Mouse (Mus musculus) cerebellum, adult 18-20 months (tissue): ENCODE measurements around the gene Brms1.

Source experiments
- DNase-seq, 2 experiments: peaks; one replicate each; pipeline ENCODE4 v3.0.0; 2021

The Brms1 gene

DNA sequence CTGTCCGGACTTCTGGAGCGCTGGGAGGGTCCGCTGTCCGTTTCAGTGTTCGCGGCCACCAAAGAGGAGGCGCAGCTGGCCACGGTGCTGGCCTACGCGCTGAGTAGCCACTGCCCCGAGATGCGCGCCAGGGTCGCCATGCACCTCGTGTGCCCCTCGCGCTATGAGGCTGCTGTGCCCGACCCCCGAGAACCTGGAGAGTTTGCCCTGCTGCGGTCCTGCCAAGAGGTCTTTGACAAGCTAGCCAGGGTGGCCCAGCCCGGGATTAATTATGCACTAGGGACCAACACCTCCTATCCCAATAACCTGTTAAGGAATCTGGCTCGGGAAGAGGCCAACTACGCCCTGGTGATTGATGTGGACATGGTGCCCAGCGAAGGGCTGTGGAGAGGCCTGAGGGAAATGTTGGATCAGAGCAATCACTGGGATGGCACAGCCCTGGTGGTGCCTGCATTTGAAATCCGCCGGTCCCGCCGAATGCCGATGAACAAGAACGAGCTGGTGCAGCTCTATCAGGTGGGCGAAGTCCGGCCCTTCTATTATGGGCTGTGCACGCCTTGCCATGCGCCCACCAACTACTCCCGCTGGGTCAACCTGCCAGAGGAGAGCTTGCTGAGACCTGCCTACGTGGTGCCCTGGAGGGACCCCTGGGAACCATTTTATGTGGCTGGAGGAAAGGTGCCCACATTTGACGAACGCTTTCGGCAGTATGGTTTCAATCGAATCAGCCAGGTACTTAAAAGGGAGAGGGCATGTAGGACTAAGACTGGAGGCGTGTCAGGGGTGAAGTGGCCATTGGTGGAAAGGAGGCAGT, 1.6 kb upstream of the Brms1 start:
- peak in 1 of 2 experiments; percentile 39 for DNase-seq

DNA sequence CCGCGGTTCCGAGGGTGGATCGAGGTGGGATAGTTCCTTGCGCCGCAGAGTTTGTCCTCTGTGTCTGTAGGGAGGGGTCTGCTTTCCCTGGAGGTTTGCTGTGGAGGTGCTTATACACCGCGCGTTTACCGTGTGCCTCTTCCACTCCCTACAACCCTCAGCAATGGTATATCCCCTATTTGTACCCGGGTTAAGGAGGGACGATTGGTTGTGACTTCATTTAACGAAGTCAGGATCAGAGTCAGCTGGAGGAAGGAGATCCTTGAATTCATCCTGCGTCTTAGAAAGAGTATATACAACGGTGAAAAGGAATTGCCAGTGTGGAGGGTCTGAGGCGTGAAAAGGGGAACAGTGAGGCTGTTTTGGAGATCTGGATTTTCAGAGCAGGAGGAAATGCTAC, 434 bp downstream of the Brms1 start:
- DNase-seq, result no peak

DNA sequence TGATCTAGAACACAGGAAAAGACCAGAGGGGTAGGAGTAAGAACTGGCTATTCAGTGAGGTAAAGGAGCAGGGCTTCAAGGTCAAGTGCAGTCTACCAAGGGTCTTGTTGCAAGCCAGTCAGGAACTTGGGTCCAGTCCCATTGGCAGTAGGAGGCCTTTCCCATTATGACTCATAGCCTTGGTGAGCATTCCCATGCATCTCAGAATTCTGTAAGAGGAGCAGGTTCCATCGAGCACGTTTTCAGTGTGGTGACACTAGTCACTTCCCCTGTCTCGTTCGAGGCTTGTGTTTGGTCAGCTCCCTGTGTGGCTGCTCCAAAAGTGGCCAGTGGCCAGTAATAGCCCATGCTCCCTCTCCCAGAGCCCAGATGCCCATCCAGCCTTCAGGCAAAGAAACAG, 4.4 kb downstream of the Brms1 start:
- DNase-seq, result no peak

DNA sequence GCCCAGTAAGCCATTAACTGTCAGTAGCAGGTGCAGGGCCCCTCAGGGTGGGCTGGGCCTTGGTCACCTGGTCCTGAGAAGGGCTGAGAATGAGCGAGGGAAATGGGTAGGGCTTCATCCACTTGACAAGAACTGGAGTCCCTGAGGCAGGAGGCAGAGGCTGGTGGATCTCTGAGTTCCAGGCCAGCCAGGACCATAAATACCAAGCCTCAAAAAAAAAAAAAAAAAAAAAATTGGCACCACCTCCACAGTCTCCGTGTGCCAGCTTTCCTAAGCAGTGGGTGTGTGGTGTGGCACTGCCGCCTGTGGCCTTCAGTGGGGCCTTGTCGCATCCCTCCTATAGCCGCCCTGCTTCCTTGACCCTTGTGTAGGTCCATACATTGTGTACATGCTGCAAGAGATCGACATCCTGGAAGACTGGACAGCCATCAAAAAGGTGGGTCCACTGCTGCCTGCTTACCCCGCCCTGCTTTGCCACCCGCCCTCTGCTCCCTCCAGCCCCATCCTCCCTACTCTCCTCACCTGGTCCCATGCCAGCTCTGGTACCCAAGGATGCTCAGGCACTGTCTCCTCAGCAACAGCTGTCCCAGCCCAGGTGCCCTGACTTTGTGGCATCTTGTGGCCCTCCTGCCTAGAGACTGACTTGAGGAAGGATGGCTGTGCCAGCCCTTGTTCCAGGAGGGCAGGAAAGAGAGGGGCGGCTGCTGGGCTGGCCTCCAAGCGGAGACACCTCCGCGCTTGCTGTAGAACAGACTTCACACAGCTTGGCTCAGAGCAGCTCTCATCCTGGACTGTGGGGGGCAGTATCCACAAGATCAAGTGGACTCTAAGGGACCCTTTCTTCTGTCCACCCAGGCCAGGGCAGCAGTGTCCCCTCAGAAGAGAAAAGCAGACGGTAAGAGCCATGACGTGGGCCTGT, 7.2 kb downstream of the Brms1 start:
- no peak for DNase-seq

DNA sequence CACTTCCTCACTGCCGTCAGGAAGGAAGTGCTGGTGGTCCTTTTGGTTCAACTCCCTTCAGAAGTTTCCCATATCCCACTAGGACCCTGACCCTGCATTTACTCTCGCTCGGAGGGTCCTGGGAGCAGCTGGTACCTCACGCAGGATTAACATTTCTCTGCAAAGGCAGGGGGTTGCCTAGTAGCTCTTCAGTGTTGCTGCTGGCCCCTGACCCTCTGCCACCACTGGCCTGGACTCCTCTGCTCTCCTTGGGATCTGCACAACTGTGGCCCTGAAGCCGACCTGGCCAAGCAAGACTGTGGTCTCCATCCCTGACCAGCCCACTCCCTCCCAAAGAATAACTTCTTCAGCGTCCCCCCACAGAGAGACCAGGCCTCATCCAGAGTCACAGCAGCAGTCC, 8.2 kb downstream of the Brms1 start:
- no peak for DNase-seq

DNA sequence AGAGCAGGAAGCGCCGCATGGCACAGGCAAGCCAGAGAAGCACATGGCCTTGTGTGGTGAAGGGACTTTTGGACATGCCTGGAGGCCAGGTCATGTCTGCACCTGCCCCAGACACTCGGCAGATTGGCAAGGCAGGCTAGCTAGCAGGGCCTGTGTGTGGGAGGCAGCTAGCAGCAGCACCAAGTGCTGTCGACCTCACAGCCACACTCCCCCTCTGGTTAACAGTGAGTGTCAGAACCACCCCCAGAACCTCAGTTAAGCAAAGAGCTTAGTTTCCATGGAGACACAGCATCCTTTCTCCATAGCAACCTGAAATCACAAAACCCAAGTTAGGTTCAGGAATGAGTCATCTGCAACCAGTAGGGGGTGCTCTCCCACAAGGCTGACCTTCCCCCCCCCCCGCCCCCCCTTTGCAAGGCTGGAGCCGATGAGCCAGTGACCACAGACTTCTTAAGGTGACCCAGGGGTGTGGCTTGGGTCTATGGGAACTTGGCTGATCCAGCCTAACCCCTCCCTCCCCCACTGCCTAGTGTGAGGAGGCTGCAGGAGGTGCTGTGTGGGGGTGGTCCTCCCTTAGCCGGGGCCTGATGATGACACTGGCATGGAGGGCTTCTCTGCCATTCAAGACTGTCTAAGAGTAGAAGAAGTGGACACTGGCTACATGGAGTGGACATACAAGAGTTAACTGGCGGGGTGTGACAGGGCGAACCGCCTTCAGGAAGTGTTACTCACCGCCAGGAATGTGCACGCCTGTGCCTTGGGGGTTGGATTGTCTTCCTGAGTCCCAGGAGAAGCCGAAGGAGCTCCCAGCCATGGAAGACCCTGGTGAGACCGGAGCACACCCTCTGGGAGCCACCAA, 9.1 kb downstream of the Brms1 start, which contains the start of gene Rin1:
Gene Rin1, plus strand, starts transcription at position 435 of the 859 bp plus-strand sequence.
- DNase-seq, result peak; percentile 44 to 55

DNA sequence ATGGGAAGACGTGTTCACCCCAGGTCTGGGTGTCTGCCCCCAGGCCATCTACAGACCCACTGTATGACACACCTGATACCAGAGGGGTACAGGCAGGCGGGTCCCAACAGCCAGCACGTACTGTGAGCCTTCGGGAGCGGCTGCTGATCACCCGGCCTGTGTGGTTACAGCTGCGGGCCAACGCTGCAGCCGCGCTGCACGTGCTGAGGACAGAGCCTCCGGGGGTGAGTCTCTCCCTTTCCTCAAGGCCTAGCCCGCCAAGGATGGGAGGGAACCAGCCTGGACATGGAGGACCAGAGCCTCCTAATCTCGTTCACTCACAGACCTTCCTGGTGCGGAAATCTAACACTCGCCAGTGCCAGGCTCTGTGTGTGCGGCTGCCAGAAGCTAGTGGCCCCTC, 9.9 kb downstream of the Brms1 start:
- peak in 1 of 2 experiments; percentile 43 for DNase-seq

DNA sequence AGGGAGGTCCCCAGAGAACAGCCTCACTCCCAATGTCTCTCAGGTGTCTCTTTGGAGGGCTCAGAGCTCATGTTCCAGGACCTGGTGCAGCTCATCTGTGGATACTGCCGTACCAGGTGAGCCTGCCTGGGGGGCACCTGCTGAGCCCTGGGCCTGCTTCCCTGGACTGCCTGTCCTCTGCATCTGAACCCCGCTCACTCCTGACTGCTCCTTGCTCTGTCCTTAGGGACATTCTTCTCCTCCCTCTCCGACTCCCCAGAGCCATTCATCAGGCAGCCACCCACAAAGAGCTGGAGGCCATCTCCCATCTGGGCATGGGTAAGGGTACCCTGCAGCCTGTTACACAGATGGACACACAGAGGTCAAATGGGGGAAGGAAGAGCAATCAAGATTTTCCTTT, 10.4 kb downstream of the Brms1 start:
- DNase-seq, result peak in 1 of 2 experiments; percentile 38

DNA sequence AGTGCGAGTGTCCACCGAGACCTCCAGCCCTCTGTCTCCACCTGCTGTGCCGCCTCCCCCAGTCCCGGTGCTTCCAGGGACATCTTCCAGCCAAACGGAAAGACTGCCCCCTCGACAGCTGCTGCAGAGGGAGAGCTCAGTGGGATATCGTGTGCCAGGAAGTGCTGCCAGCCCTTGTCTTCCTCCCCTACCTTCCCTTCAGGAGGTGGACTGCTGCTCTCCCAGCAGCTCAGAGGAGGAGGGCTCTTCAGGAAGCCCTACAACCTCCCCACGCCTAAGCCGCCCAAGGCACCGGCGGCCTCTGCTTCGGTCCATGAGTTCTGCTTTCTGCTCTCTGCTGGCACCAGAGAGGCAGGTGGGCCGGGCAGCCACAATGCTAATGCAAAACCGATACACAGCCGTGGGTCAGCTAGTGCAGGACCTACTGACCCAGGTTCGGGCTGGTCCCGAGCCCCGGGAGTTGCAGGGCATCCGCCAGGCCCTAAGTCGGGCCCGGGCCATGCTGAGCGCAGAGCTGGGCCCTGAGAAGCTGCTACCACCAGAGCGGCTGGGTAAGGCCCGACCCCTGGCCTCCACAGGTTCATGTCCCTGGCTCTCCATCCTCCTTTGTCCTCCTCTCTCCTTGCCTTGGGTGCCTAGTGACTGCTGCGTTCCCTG, 11.1 kb downstream of the Brms1 start:
- DNase-seq, result peak; percentile 58 to 64

DNA sequence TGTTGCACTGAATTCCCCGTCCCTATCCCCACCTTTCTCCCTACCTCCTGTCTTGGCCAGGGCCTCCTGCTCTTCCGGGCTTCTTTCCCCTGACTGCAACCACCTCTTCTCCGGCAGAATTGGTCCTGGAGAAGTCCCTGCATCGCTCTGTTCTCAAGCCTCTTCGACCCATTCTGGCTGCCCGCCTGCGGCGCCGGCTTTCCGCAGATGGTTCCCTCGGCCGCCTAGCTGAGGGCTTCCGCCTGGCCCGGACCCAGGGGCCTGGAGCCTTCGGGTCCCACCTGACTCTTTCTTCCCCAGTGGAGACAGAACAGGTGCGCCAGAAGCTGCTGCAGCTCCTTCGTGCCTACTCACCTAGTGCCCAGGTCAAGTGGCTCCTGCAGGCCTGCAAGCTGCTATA, 11.7 kb downstream of the Brms1 start:
- DNase-seq, result peak; percentile 71 to 79

DNA sequence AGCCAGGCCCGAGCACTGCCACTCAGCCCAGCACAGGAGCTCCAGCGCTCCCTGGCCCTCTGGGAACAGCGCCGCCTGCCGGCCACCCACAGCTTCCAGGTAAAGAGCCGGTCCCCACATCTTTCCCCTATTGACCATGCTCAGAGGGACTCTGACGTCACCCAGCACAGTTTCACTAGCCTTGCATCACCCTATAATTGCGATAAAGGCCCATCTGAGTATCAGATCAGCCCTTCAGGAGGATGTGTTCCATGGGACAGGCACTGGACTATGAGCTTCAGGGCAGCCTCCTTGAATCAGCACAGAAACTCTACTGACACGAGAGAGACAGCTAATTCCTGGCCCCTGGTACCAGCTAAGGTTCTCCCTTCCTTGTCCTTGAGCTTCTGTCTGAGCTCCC, 12.8 kb downstream of the Brms1 start:
- DNase-seq, result peak; percentile 74 to 80

DNA sequence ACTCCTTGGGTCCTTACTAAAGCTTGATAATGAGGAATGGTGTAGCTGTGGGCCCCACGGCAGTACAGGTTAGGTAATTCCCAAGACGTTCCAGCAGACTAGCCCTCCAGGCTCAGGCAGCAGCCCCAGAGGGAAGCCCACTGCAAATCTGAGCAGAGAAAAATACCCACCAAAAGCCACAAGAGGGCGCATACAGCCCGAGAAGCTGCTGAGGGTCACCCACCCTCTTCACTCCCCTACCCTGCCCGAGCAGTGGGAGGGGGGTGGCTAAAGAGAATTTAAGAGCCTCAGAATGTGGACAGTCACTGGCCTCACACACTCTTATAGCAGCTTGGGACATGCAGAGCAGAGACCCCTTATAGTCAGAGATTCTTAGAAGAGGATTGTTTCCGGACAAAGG, 15.1 kb downstream of the Brms1 start:
- peak in 1 of 2 experiments; percentile 45 for DNase-seq

DNA sequence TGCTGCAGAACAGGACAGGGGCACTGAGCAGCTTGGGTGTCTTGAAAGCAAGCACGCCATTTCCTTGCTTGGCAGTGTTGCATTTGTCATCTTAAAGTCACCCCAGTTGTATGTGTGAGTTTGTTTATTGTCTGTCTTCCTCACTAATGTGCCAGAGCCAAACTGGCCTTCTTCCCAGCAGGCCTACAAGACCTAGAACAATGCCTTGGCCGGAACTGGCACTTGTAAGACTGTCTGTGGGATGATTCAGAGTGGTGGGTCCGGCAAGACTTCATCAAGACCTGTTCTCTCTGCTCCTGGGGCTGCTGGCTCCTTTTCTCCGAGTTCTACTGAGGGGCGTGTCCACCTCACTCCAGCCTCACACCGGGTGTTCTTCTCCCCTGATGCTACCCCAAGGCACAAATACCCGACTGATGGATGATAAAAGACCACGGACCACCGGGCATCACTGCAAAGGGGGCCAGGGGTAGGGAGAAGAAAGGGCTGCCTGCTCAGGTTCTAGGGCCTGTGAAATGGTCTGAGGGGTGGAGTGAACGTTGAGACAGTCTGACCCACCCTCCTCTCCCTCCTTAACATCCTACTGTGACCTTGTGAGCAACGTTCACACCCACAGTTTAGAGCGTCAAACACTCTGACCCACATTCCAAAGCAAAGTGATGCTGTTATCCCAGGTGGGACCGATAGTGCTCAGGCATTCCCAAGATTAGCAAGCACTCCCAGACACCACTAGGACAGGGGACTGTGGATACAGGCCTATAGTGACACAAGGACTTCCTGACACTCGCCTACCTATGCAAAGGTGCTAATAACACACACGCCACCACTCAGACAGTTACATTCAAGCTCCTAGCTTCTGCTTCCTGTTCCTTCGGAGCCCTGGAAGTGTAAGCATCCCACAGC, 17.0 kb downstream of the Brms1 start:
- no peak for DNase-seq

DNA sequence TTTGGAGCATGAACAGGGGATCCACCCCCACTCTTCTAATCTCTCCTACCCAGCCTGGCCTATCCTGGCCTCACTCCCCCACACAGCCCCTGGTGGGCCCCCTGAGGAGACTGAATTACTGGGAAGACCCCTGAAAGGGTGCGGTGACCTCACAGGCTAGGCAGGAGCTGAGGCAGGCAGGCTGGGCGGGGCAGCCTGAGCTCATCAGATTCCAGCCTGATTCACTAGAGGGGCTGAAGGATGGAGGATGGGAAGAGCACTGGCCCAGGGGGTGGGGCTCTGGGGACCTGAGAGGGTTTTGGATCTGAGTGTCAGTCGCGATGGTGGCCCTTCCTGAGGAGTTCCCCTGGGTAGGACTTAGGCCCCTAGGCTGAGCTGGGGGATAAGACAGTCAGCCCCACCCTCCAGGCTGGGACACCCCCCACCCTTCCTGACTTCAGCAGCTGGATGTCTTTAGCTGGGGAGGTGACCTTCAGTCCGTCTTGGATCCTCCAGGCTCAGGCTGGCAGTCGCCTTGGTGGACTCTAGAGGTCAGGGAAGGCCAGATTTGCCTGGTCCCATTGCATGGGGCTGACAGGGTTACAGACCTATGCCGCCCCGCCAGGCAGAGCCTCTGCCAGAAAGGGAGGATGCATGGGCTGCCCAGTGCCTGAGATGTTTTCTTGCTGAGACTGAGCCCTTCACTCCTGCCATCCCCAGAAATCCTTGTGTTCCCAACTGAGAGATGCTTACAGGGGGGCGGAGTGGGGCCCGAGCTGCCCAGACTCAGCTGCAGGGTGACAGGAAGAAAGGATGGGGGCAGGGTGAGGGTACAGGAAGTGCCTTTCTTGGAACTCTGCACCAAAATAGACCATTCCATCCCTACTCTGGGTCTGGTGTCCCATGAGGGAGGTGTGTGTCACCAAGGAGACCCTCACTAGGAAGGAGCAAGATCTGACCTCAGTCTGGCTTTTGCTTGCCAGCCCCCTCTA, 17.9 kb downstream of the Brms1 start:
- DNase-seq, result no peak

DNA sequence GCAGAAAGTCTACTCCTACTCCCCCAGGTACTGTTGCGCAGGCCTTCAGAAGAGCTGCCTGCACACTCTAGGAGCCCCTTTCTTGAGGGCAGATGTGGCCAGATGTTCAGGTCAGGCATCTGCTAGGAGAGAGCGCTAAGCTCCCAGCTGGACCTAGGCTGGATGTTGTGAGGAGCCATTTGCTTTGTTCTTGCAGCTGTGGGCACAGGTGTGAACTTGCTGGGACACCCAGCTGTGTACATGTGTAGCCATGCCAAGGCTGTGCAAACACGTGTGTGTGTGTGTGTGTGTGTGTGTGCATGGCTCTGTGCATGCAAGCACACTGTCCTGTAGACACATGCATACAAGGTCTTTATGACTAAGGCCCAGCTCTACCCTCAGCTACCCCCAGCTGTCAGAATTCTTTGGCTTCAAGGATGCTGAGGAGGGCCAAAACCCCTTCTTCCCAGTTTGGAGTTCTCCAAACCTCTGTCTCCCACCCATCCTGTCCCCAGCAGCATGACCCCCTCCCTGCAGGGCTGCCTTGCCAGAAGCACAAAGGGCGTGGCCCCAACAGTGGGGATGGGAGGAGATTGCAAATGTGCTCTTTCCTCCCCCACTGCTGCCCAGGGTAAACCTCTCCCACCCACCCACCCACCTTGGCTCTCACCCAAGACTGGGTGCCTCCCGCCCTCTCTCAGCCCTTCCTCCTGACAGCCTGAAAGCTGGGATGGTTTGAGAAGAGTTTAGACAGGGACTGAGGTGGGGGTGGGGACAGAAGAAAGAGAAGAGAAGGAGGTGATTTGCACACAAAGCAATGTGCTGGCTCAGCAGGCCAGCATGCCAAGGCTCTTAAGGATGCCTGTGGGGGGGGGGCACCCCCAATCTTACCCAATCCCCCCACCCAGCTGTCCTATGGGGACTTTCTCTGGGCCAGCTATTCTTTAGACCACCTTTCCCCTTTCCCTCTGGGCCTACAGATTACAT, 19.5 kb downstream of the Brms1 start:
- no peak for DNase-seq

DNA sequence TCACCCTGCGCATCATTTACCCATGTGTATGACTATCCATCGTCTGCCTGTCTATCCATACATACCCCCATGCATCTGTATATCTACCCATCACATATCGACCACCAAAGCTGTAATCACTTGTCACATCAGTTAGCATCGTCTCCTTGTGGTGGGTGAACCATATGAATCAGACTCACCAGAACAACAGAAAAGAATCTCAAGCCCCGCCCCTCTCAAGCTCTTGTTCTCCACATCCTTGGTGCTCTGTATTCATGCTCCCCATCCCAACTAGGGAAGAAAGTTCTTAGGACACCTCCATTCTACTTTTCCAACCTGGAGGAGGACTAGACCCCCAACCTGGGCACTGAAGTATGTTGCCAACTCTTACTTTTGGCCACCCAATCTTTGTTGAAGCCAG, 20.9 kb downstream of the Brms1 start:
- no peak for DNase-seq

DNA sequence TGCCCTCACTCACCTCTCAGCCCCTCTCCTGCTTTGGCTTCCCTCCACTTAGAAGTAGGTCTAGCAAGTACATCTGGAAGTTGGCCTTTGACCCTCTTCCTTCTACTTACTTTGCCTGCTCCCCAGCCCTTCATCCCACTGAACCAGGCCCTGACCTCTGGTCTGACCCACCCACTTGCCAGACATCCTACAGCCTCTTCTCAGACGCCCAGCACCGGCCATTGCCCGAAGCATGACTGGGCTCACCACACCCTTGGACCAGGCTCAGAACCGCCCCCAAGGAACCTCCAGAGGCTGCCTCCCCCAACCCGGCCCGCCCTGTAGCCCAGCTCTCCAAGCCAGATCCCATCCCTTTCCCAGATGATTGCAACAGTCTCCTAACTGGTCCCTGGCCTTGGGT, 21.3 kb downstream of the Brms1 start:
- DNase-seq, result no peak

DNA sequence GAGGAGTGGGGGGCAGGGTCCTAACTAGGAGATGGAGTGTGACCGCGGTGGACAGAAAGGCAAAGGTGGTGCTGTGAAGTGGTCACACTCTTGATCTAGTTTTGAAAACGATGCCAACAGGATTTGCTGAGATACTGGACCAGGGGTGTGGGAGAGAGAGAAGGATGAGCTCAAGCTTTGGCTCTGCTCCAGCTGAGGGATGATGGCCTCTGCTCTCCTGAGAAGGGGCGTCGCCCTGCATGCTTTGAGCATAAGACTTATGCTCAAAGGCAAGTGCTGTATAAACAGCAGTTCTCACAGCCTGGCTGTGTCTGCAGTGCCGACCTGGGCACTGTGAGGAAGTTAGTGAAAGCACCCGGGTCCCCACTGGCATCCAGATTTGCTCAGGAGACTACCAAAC, 23.9 kb downstream of the Brms1 start:
- no peak for DNase-seq
